ENCODE assay signal across 7 mouse cellular contexts in the genomic region with DNA sequence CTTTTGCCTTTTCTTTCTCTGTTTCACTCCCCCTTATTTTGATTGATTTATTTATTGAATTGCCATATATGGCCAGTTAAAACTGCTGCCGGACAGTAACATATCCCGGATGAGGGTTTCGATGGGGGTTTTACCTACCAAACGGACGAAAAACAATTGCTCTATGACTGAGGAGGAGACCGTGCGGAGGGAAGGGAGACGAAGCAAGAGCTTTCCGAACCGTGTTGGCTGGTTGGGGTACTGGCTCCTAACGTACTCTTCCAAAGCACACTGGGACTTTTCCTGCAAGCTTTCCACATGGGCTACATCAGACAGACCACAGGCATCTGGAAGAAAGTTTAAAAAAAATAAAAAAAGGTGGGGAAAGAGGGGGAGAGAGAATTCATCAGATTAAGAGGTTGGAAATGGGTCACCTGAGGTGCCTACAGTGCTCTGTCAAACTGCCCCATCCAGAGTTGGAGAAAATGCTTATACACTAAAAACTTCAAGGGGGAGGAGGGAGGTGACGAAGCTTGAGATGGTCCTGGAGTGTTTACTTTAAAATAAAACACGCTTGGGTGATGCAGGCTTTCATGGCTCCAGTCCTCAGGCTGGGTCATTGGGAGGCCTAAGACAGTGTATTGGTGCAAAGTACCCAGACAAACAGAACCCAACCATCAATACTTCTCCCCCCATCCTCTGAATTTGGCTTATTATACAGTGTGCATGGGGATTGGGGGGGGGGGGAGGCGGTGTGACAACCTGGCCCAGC. TPM values are rescaled to one million over a fixed set of nuclear protein-coding genes. Genes with fewer than 3 reads are reported as not detected.
DNase-seq lines count a peak whose midpoint lies in the region; ATAC-seq and TF ChIP-seq lines count a peak whose summit lies in the region.

No protein-coding gene starts in this region.

- no peaks in the 10 kb centered on the region for H3K4me1 ChIP-seq in spleen, adult 2 months (ENCODE audit: control insufficient read depth, insufficient read depth, insufficient read length)
- H3K4me1 ChIP-seq in heart, postnatal 0 days (ENCODE audit: control insufficient read depth, insufficient read depth): no peaks in the 10 kb centered on the region
- peaks cover 30% of the 10 kb centered on the region for H3K4me1 ChIP-seq in limb, embryonic 15.5 days
- peaks cover 15% of the 10 kb centered on the region; the same call in 1 of the 2 replicates for H3K4me1 ChIP-seq in stomach, embryonic 16.5 days (ENCODE audit: control insufficient read depth, insufficient read depth, low read length)

- no peak for TF ChIP-seq EP300 in heart, postnatal 0 days (IDR thresholded peaks at IDR 0.05; ENCODE audit: low read depth)

- no peak for TF ChIP-seq POLR2A in spleen, adult 2 months (IDR thresholded peaks at IDR 0.05; ENCODE audit: low read depth, low read length)

- no peaks in the 10 kb centered on the region for H3K36me3 ChIP-seq in spleen, adult 2 months (ENCODE audit: control insufficient read depth, insufficient read depth, low read length)
- 0 out of 2 replicates have a peak, but pooled peaks cover 9% of the 10 kb centered on the region for H3K36me3 ChIP-seq in heart, postnatal 0 days (replicated peaks; ENCODE audit: control insufficient read depth, insufficient read depth, low read length)
- no peaks in the 10 kb centered on the region for H3K36me3 ChIP-seq in limb, embryonic 15.5 days
- H3K36me3 ChIP-seq in stomach, embryonic 16.5 days (ENCODE audit: control insufficient read depth, insufficient read depth, low read length): no peaks in the 10 kb centered on the region

- ATAC-seq in heart, postnatal 0 days (ENCODE audit: insufficient read depth, low read depth): no peak
- no peak for ATAC-seq in limb, embryonic 15.5 days (ENCODE audit: insufficient number of reproducible peaks, low FRiP score, low TSS enrichment, low read depth)
- ATAC-seq in stomach, embryonic 16.5 days (ENCODE audit: insufficient read depth, low FRiP score): peak; percentile 26; the same call in 1 of the 2 replicates

- no peaks in the 10 kb centered on the region for H3K9me3 ChIP-seq in heart, postnatal 0 days (replicated peaks; ENCODE audit: control insufficient read depth, low read length)
- H3K9me3 ChIP-seq in limb, embryonic 15.5 days: no peaks in the 10 kb centered on the region
- H3K9me3 ChIP-seq in stomach, embryonic 16.5 days (replicated peaks; ENCODE audit: control insufficient read depth, low read length): no peaks in the 10 kb centered on the region

- TF ChIP-seq CTCF in spleen, adult 2 months (IDR thresholded peaks at IDR 0.05; ENCODE audit: extremely low read depth, insufficient read depth, insufficient read length, insufficient replicate concordance): no peak
- TF ChIP-seq CTCF in heart, postnatal 0 days (IDR thresholded peaks at IDR 0.05; ENCODE audit: low read depth): no peak

- H3K27ac ChIP-seq in spleen, adult 2 months (ENCODE audit: insufficient read depth, low read length): peak overlapping the region; percentile 54; the same call in 1 of the 2 replicates
- no peak overlapping the region for H3K27ac ChIP-seq in heart, postnatal 0 days (ENCODE audit: low read depth)
- H3K27ac ChIP-seq in limb, embryonic 15.5 days: peak overlapping the region; percentile 43; the same call in 1 of the 2 replicates
- H3K27ac ChIP-seq in stomach, embryonic 16.5 days (ENCODE audit: low read length): peak overlapping the region; percentile 63

- DNase-seq in spleen, adult 2 months (ENCODE audit: low read depth in 1 of 2, low spot score in 2 of 2): no peak
- no peak for DNase-seq in spleen, postnatal 14 days (ENCODE audit: low spot score in 2 of 2)
- DNase-seq in heart, postnatal 0 days (ENCODE audit: low spot score): no peak
- no peak for DNase-seq in cerebellum, postnatal 25 days
- no peak for DNase-seq in layer of hippocampus, postnatal 25 days (ENCODE audit: extremely low spot score in 1 of 2, low spot score in 1 of 2)

- H3K4me2 ChIP-seq in heart, postnatal 0 days (ENCODE audit: low read depth, low read length): peak overlapping the region; percentile 70
- H3K4me2 ChIP-seq in limb, embryonic 15.5 days: peak overlapping the region; percentile 36
- H3K4me2 ChIP-seq in stomach, embryonic 16.5 days (ENCODE audit: low read depth, low read length): peak overlapping the region; percentile 84

- no peak overlapping the region for H3K9ac ChIP-seq in heart, postnatal 0 days (replicated peaks; ENCODE audit: low read depth, low read length)
- H3K9ac ChIP-seq in limb, embryonic 15.5 days: no peak overlapping the region
- H3K9ac ChIP-seq in stomach, embryonic 16.5 days (ENCODE audit: low read length): peak overlapping the region; percentile 66

- WGBS in spleen, adult 2 months: 15% methylated on average over 14 of the region's 14 CpGs
- 26% methylated on average over 14 of the region's 14 CpGs for WGBS in heart, postnatal 0 days
- 32% methylated on average over 14 of the region's 14 CpGs for WGBS in limb, embryonic 15.5 days
- 12% methylated on average over 14 of the region's 14 CpGs for WGBS in stomach, embryonic 16.5 days

- peaks cover 8% of the 10 kb centered on the region for H3K27me3 ChIP-seq in spleen, adult 2 months (ENCODE audit: control insufficient read depth, insufficient read depth, low read length)
- H3K27me3 ChIP-seq in heart, postnatal 0 days (ENCODE audit: control insufficient read depth, insufficient read depth, low read length): peaks cover 79% of the 10 kb centered on the region
- peaks cover 3% of the 10 kb centered on the region; the same call in 1 of the 2 replicates for H3K27me3 ChIP-seq in limb, embryonic 15.5 days
- H3K27me3 ChIP-seq in stomach, embryonic 16.5 days (ENCODE audit: control insufficient read depth, insufficient read depth, low read length): no peaks in the 10 kb centered on the region

- peak overlapping the region; percentile 51 for H3K4me3 ChIP-seq in spleen, adult 2 months (ENCODE audit: extremely low read depth, insufficient read depth, insufficient read length)
- peak overlapping the region; percentile 65 for H3K4me3 ChIP-seq in heart, postnatal 0 days (ENCODE audit: low read depth, low read length)
- peak overlapping the region; percentile 73 for H3K4me3 ChIP-seq in limb, embryonic 15.5 days
- H3K4me3 ChIP-seq in stomach, embryonic 16.5 days (replicated peaks; ENCODE audit: low read length): peak overlapping the region; percentile 81

RNA-seq across cellular contexts. Expression of gene Nr2f2, which starts 11.8 kb away (rescaled TPM):
- polyA plus RNA-seq in spleen, adult 2 months (2012; rRNA removed): 84.6 and 134 TPM in 2 replicates
- 7.5 and 8.3 TPM in 2 replicates for total RNA-seq in heart, postnatal 0 days (2014; rRNA removed; ENCODE audit: low replicate concordance)
- 18.2 and 18.9 TPM in 2 replicates for polyA plus RNA-seq in heart, postnatal 0 days (2015; fragmentation: Nextera tagmentation; extraction: Ambion mirVana)
- 28.0 and 34.7 TPM in 2 replicates for polyA plus RNA-seq in limb, embryonic 15.5 days (2015; fragmentation: Nextera tagmentation; extraction: Ambion mirVana)
- polyA plus RNA-seq in stomach, embryonic 16.5 days (2015; fragmentation: Nextera tagmentation; extraction: Ambion mirVana): 52.5 and 64.6 TPM in 2 replicates
- total RNA-seq in layer of hippocampus, postnatal 25 days (2021): 10 to 100 TPM; 40.8 to 45.1 TPM
